Mouse (Mus musculus) MEL (cell line): ENCODE data around the gene Gnai3. TPM values are rescaled to one million over a fixed set of nuclear protein-coding genes. Genes with fewer than 3 reads are reported as not detected.

ENCODE experiments used
- DNase-seq: peaks from one replicate; pipeline ENCODE4 v3.0.0; 2011; ENCODE audit warnings: low read depth, low spot score
- H3K27ac ChIP-seq: 2 replicates; pipeline ENCODE4 v1.5.1; 2012; ENCODE audit warnings: low read depth, mild to moderate bottlenecking, control low read depth, low read length, moderate library complexity; ENCODE audit not compliant: control insufficient read depth
- H3K27me3 ChIP-seq, 2 experiments: fragments of 150-350 bp in 1 of 2; sonication (generic) in 1 of 2; 2 replicates each; pipeline ENCODE4 v1.6.1; 2012; ENCODE audit warnings: low read length in 2 of 2, mild to moderate bottlenecking in 2 of 2, improper control_type of control experiment in 1 of 2, moderate library complexity in 1 of 2; ENCODE audit not compliant: insufficient read depth in 2 of 2, control insufficient read depth in 1 of 2
- H3K36me3 ChIP-seq, 2 experiments: 2 replicates each; pipeline ENCODE4 v1.6.1; 2012 to 2014; ENCODE audit warnings: low read length in 2 of 2, improper control_type of control experiment in 1 of 2, inconsistent platforms in 1 of 2, mild to moderate bottlenecking in 1 of 2; ENCODE audit not compliant: insufficient read depth in 2 of 2, control insufficient read depth in 1 of 2
- H3K4me1 ChIP-seq, 2 experiments: fragments of 150-350 bp in 1 of 2; sonication (generic) in 1 of 2; 2 replicates each; pipeline ENCODE4 v1.6.1; 2012; ENCODE audit warnings: low read length in 2 of 2, improper control_type of control experiment in 1 of 2, mild to moderate bottlenecking in 1 of 2; ENCODE audit not compliant: insufficient read depth in 2 of 2, control insufficient read depth in 1 of 2
- H3K4me3 ChIP-seq, 2 experiments: fragments of 150-350 bp in 1 of 2; sonication (generic) in 1 of 2; 2 replicates each; pipeline ENCODE4 v1.5.1; 2012; ENCODE audit warnings: low read depth in 2 of 2, low read length in 2 of 2, mild to moderate bottlenecking in 2 of 2, moderate library complexity in 2 of 2, control low read depth in 1 of 2, improper control_type of control experiment in 1 of 2; ENCODE audit not compliant: control insufficient read depth in 1 of 2, insufficient read depth in 1 of 2
- H3K79me2 ChIP-seq: 2 replicates; pipeline ENCODE4 v1.6.1; 2012; ENCODE audit warnings: mild to moderate bottlenecking, low read length, moderate library complexity; ENCODE audit not compliant: control insufficient read depth, poor library complexity, insufficient read depth
- H3K9ac ChIP-seq: 2 replicates; pipeline ENCODE4 v1.6.1; 2012; ENCODE audit warnings: low read depth, mild to moderate bottlenecking, control low read depth, low read length, moderate library complexity; ENCODE audit not compliant: control insufficient read depth, poor library complexity, severe bottlenecking
- H3K9me3 ChIP-seq: fragments of 150-350 bp; sonication (generic); replicated peaks from 2 replicates; pipeline ENCODE4 v1.6.1; 2012; ENCODE audit warnings: mild to moderate bottlenecking, low read length, improper control_type of control experiment, moderate library complexity; ENCODE audit not compliant: insufficient read depth
- BHLHE40 ChIP-seq: IDR thresholded peaks from 2 replicates; pipeline ENCODE4 v1.6.1; 2012; ENCODE audit warnings: low read depth, mild to moderate bottlenecking, inconsistent platforms, low read length, improper control_type of control experiment, borderline replicate concordance
- E2F4 ChIP-seq: IDR thresholded peaks from 2 replicates; pipeline ENCODE4 v1.6.1; 2011; ENCODE audit warnings: low read depth, low read length, improper control_type of control experiment, borderline replicate concordance
- EP300 ChIP-seq, 2 experiments: IDR thresholded peaks; 2 replicates each; pipeline ENCODE4 v1.6.1; 2011; ENCODE audit warnings: improper control_type of control experiment in 2 of 2, low read length in 2 of 2, low read depth in 1 of 2, mild to moderate bottlenecking in 1 of 2
- ETS1 ChIP-seq: IDR thresholded peaks from 2 replicates; pipeline ENCODE4 v1.6.1; 2012; ENCODE audit warnings: low read depth, mild to moderate bottlenecking, inconsistent platforms, low read length, improper control_type of control experiment, moderate library complexity
- GATA1 ChIP-seq: IDR thresholded peaks from 2 replicates; pipeline ENCODE4 v1.6.1; 2011; ENCODE audit warnings: low read depth, low read length, improper control_type of control experiment
- HCFC1 ChIP-seq: IDR thresholded peaks from 2 replicates; pipeline ENCODE4 v1.6.1; 2012; ENCODE audit warnings: low read depth, mild to moderate bottlenecking, inconsistent platforms, low read length, improper control_type of control experiment, moderate library complexity
- JUND ChIP-seq: IDR thresholded peaks from 2 replicates; pipeline ENCODE4 v1.6.1; 2011; ENCODE audit warnings: low read depth, mild to moderate bottlenecking, improper control_type of control experiment, low read length
- MAX ChIP-seq: IDR thresholded peaks from 2 replicates; pipeline ENCODE4 v1.6.1; 2011; ENCODE audit warnings: low read length, improper control_type of control experiment
- MXI1 ChIP-seq: IDR thresholded peaks from 2 replicates; pipeline ENCODE4 v1.6.1; 2011; ENCODE audit warnings: mild to moderate bottlenecking, low read depth, low read length, improper control_type of control experiment
- MYB ChIP-seq: IDR thresholded peaks from 2 replicates; pipeline ENCODE4 v1.6.1; 2011; ENCODE audit warnings: mild to moderate bottlenecking, low read depth, low read length, improper control_type of control experiment
- MYC ChIP-seq: IDR thresholded peaks from 2 replicates; pipeline ENCODE4 v1.6.1; 2011; ENCODE audit warnings: low read depth, mild to moderate bottlenecking, low read length, improper control_type of control experiment, moderate library complexity
- RCOR1 ChIP-seq: IDR thresholded peaks from 2 replicates; pipeline ENCODE4 v1.6.1; 2012; ENCODE audit warnings: low read depth, mild to moderate bottlenecking, inconsistent platforms, low read length, improper control_type of control experiment
- SIN3A ChIP-seq: IDR thresholded peaks from 2 replicates; pipeline ENCODE4 v1.6.1; 2012; ENCODE audit warnings: low read length, improper control_type of control experiment, inconsistent platforms
- SMC3 ChIP-seq: IDR thresholded peaks from 2 replicates; pipeline ENCODE4 v1.6.1; 2011; ENCODE audit warnings: low read depth, low read length, improper control_type of control experiment
- TBP ChIP-seq: IDR thresholded peaks from 2 replicates; pipeline ENCODE4 v1.8.0; 2011; ENCODE audit warnings: low read depth, low read length, improper control_type of control experiment
- TCF12 ChIP-seq: IDR thresholded peaks from 2 replicates; pipeline ENCODE4 v1.6.1; 2014; ENCODE audit warnings: low read depth, mild to moderate bottlenecking, inconsistent platforms, low read length, improper control_type of control experiment, moderate library complexity
- USF2 ChIP-seq, 2 experiments: IDR thresholded peaks; 2 replicates each; pipeline ENCODE4 v1.6.1; 2011 to 2012; ENCODE audit warnings: improper control_type of control experiment in 2 of 2, low read length in 2 of 2, borderline replicate concordance in 1 of 2, inconsistent platforms in 1 of 2, low read depth in 1 of 2, mild to moderate bottlenecking in 1 of 2; ENCODE audit not compliant: insufficient read depth in 1 of 2
- ZC3H11A ChIP-seq: IDR thresholded peaks from 2 replicates; pipeline ENCODE4 v1.6.1; 2012; ENCODE audit warnings: low read depth, mild to moderate bottlenecking, inconsistent platforms, low read length, improper control_type of control experiment
- ZKSCAN1 ChIP-seq: IDR thresholded peaks from 2 replicates; pipeline ENCODE4 v1.6.1; 2012; ENCODE audit warnings: low read depth, mild to moderate bottlenecking, inconsistent platforms, low read length, improper control_type of control experiment, moderate library complexity
- ZNF384 ChIP-seq: IDR thresholded peaks from 2 replicates; pipeline ENCODE4 v1.6.1; 2012; ENCODE audit warnings: low read depth, mild to moderate bottlenecking, inconsistent platforms, low read length, improper control_type of control experiment
- polyA plus RNA-seq, 2 experiments: library from polyadenylated mRNA; stranded (reverse) in 1 of 2; unstranded in 1 of 2; fragments of >175 nt in 1 of 2; fragments of >200 nt in 1 of 2; gene quantifications; 2 replicates each; pipeline versions ENCODE4 v1.2.1 to v1.2.4; 2012; ENCODE audit warnings: low replicate concordance in 2 of 2, low read depth in 1 of 2; ENCODE audit not compliant: insufficient read length in 2 of 2, insufficient read depth in 1 of 2, missing spikeins in 1 of 2
- total RNA-seq: library from RNA; depleted of rRNA; stranded (reverse); fragments of 300-350 nt; gene quantifications from 2 replicates; pipeline ENCODE4 v1.2.3, GENCODE M21; 2012

Gene Gnai3
- total and polyA plus RNA-seq, 3 experiments, result 74.2 to 96.4 (median 92.1) TPM

- Histone ChIP-seq H3K4me1 (peaks cover 12 to 34% of the 10 kb centered on the region in 2 experiments), H3K9me3 (no peaks in the 10 kb centered on the region), H3K36me3 (peaks cover 6 to 34% of the 10 kb centered on the region in 2 experiments), H3K27me3 (no peaks in the 10 kb centered on the region), H3K79me2 (peaks cover 53% of the 10 kb centered on the region), H3K9ac (peak overlapping the region; percentile 55), H3K27ac (peak overlapping the region; percentile 70), H3K4me3 (peak overlapping the region; percentile 27 to 89; a peak in 3 of 4 replicates)
- DNase-seq, result peak; percentile 66
- TF ChIP-seq ZNF384 (no peak), SMC3 (0 out of 2 replicates have a peak, but pooled peaks have one; percentile 2), USF2 (IDR thresholded peaks at IDR 0.05; ENCODE audit: borderline replicate concordance in 1 of 2, insufficient read depth in 1 of 2, low read depth in 1 of 2, low read length in 2 of 2) (no peak), GATA1 (peak; percentile 65; the same call in 1 of the 2 replicates), BHLHE40 (no peak), MAX (peak; percentile 30; the same call in 1 of the 2 replicates), ZC3H11A (no peak), E2F4 (no peak), MYC (peak; percentile 33; the same call in 1 of the 2 replicates), EP300 (IDR thresholded peaks at IDR 0.05; ENCODE audit: low read depth in 1 of 2, low read length in 2 of 2) (peak; percentile 58 to 66; a peak in 3 of 4 replicates), HCFC1 (peak; percentile 46; the same call in 1 of the 2 replicates), JUND (no peak), MYB (no peak), TBP (no peak), ETS1 (peak; percentile 55; the same call in 1 of the 2 replicates), SIN3A (peak; percentile 73), TCF12 (peak; percentile 53; the same call in 1 of the 2 replicates), RCOR1 (peak; percentile 8; the same call in 1 of the 2 replicates), MXI1 (peak; percentile 66)
Observed at GRCm38 (mm10) chr3:108083161-108083560, 62.8 kb downstream of the Gnai3 start.

- no peak overlapping the region; a peak in 1 of 4 replicates for H3K4me3 ChIP-seq
- TF ChIP-seq ZKSCAN1, result no peak
- TF ChIP-seq SIN3A, result no peak
- no peaks in the 10 kb centered on the region for H3K9me3 ChIP-seq
- peak overlapping the region; percentile 70 for H3K27ac ChIP-seq
- no peaks in the 10 kb centered on the region for H3K27me3 ChIP-seq
- peaks cover 53% of the 10 kb centered on the region for H3K79me2 ChIP-seq
- no peak for DNase-seq
- H3K9ac ChIP-seq, result peak overlapping the region; percentile 55
- H3K4me1 ChIP-seq, result peaks cover 12 to 32% of the 10 kb centered on the region in 2 experiments
- H3K36me3 ChIP-seq, result peaks cover 8 to 31% of the 10 kb centered on the region in 2 experiments
Observed at GRCm38 (mm10) chr3:108082251-108082875, 63.6 kb downstream of the Gnai3 start.
